Mouse (Mus musculus) CD4-positive naive resting alpha-beta T cell, adult 76 days (primary cell): ENCODE measurements around the gene Canx. TPM values are rescaled to one million over a fixed set of nuclear protein-coding genes. Genes with fewer than 3 reads are reported as not detected.

Experiments
- total RNA-seq: library from RNA; stranded (reverse); gene quantifications from one replicate; pipeline ENCODE4 v1.2.4, GENCODE M21; 2023

Canx gene
- 141 TPM for total RNA-seq

GRCm38 (mm10) chr11:50325496-50326301 is at the start of gene Canx:
TSS of gene Canx (minus strand) at chr11:50325673.

GRCm38 (mm10) chr11:50354162-50354561 is 28.7 kb upstream of the Canx start, which contains the start of gene Cby3:
TSS of gene Cby3 (plus strand) at chr11:50354462.

GRCm38 (mm10) chr11:50292190-50292855 is 33.1 kb downstream of the Canx start, which contains the start of gene Maml1:
TSS of gene Maml1 (minus strand) at chr11:50292311.

Other genes starting within 250 kb of the Canx start
- 60.3 TPM for gene Tbc1d9b, start 194.3 kb downstream of the Canx start, total RNA-seq
- 2.8 TPM for gene Mrnip, start 151.2 kb downstream of the Canx start, total RNA-seq
- gene Sqstm1, start 114.8 kb downstream of the Canx start, total RNA-seq = 461 TPM
- 4.7 TPM for gene Mgat4b, start 114.8 kb downstream of the Canx start, total RNA-seq
- 1.4 TPM for gene Ltc4s, start 87.1 kb downstream of the Canx start, total RNA-seq
- gene Maml1, start 33.4 kb downstream of the Canx start, total RNA-seq = 47.6 TPM
- gene Cby3, start 28.8 kb upstream of the Canx start, total RNA-seq = not detected
- gene Hnrnph1, start 51.3 kb upstream of the Canx start, total RNA-seq = 1,221 TPM
- 17.7 TPM for gene Rufy1, start 105.5 kb upstream of the Canx start, total RNA-seq